Mouse (Mus musculus) MEL (cell line): ENCODE measurements around the gene Mterf1a. TPM values are rescaled to one million over a fixed set of nuclear protein-coding genes. Genes with fewer than 3 reads are reported as not detected.
A peak's percentile ranks its signal among the peaks of the same experiment; 100 is the strongest.
"Not testable (repeated sequence)": the region's sequence is repeated elsewhere in the genome, so short reads cannot be mapped to it uniquely, and the experiment has no call there.

Experiments used
- DNase-seq: peaks from one replicate; pipeline ENCODE4 v3.0.0; 2011; ENCODE audit warnings: low read depth, low spot score
- H3K27ac ChIP-seq: 2 replicates; pipeline ENCODE4 v1.5.1; 2012; ENCODE audit warnings: low read depth, mild to moderate bottlenecking, control low read depth, low read length, moderate library complexity; ENCODE audit not compliant: control insufficient read depth
- H3K27me3 ChIP-seq, 2 experiments: fragments of 150-350 bp in 1 of 2; sonication (generic) in 1 of 2; 2 replicates each; pipeline ENCODE4 v1.6.1; 2012; ENCODE audit warnings: low read length in 2 of 2, mild to moderate bottlenecking in 2 of 2, improper control_type of control experiment in 1 of 2, moderate library complexity in 1 of 2; ENCODE audit not compliant: insufficient read depth in 2 of 2, control insufficient read depth in 1 of 2
- H3K36me3 ChIP-seq, 2 experiments: 2 replicates each; pipeline ENCODE4 v1.6.1; 2012 to 2014; ENCODE audit warnings: low read length in 2 of 2, improper control_type of control experiment in 1 of 2, inconsistent platforms in 1 of 2, mild to moderate bottlenecking in 1 of 2; ENCODE audit not compliant: insufficient read depth in 2 of 2, control insufficient read depth in 1 of 2
- H3K4me1 ChIP-seq, 2 experiments: fragments of 150-350 bp in 1 of 2; sonication (generic) in 1 of 2; 2 replicates each; pipeline ENCODE4 v1.6.1; 2012; ENCODE audit warnings: low read length in 2 of 2, improper control_type of control experiment in 1 of 2, mild to moderate bottlenecking in 1 of 2; ENCODE audit not compliant: insufficient read depth in 2 of 2, control insufficient read depth in 1 of 2
- H3K4me3 ChIP-seq, 2 experiments: fragments of 150-350 bp in 1 of 2; sonication (generic) in 1 of 2; 2 replicates each; pipeline ENCODE4 v1.5.1; 2012; ENCODE audit warnings: low read depth in 2 of 2, low read length in 2 of 2, mild to moderate bottlenecking in 2 of 2, moderate library complexity in 2 of 2, control low read depth in 1 of 2, improper control_type of control experiment in 1 of 2; ENCODE audit not compliant: control insufficient read depth in 1 of 2, insufficient read depth in 1 of 2
- H3K79me2 ChIP-seq: 2 replicates; pipeline ENCODE4 v1.6.1; 2012; ENCODE audit warnings: mild to moderate bottlenecking, low read length, moderate library complexity; ENCODE audit not compliant: control insufficient read depth, poor library complexity, insufficient read depth
- H3K9ac ChIP-seq: 2 replicates; pipeline ENCODE4 v1.6.1; 2012; ENCODE audit warnings: low read depth, mild to moderate bottlenecking, control low read depth, low read length, moderate library complexity; ENCODE audit not compliant: control insufficient read depth, poor library complexity, severe bottlenecking
- H3K9me3 ChIP-seq: fragments of 150-350 bp; sonication (generic); replicated peaks from 2 replicates; pipeline ENCODE4 v1.6.1; 2012; ENCODE audit warnings: mild to moderate bottlenecking, low read length, improper control_type of control experiment, moderate library complexity; ENCODE audit not compliant: insufficient read depth
- CHD2 ChIP-seq: IDR thresholded peaks from 2 replicates; pipeline ENCODE4 v1.6.1; 2011; ENCODE audit warnings: low read length, improper control_type of control experiment
- CTCF ChIP-seq, 3 experiments: IDR thresholded peaks in 2 of 3; conservative IDR thresholded peaks in 1 of 3; 2 replicates each; pipeline ENCODE4 v1.5.1; 2011 to 2012; ENCODE audit warnings: low read length in 3 of 3, low read depth in 2 of 3, mild to moderate bottlenecking in 2 of 3, improper control_type of control experiment in 1 of 3, inconsistent platforms in 1 of 3, mixed read lengths in 1 of 3, moderate library complexity in 1 of 3; ENCODE audit not compliant: control insufficient read depth in 1 of 3, insufficient read depth in 1 of 3, poor library complexity in 1 of 3, severe bottlenecking in 1 of 3
- ELF1 ChIP-seq: IDR thresholded peaks from 2 replicates; pipeline ENCODE4 v1.6.1; 2014; ENCODE audit warnings: low read depth, mild to moderate bottlenecking, inconsistent platforms, low read length, improper control_type of control experiment, moderate library complexity
- GABPA ChIP-seq: IDR thresholded peaks from 2 replicates; pipeline ENCODE4 v1.6.1; 2012; ENCODE audit warnings: low read depth, mild to moderate bottlenecking, inconsistent platforms, low read length, improper control_type of control experiment, moderate library complexity
- GATA1 ChIP-seq: IDR thresholded peaks from 2 replicates; pipeline ENCODE4 v1.6.1; 2011; ENCODE audit warnings: low read depth, low read length, improper control_type of control experiment
- KAT2A ChIP-seq: conservative IDR thresholded peaks from 2 replicates; pipeline ENCODE4 v1.6.1; 2012; ENCODE audit warnings: low read depth, low read length, improper control_type of control experiment, inconsistent platforms
- MEF2A ChIP-seq: IDR thresholded peaks from 2 replicates; pipeline ENCODE4 v1.6.1; 2014; ENCODE audit warnings: low read depth, mild to moderate bottlenecking, inconsistent platforms, low read length, improper control_type of control experiment; ENCODE audit not compliant: poor library complexity, insufficient replicate concordance, severe bottlenecking; ENCODE audit errors: extremely low read depth
- MYB ChIP-seq: IDR thresholded peaks from 2 replicates; pipeline ENCODE4 v1.6.1; 2011; ENCODE audit warnings: mild to moderate bottlenecking, low read depth, low read length, improper control_type of control experiment
- NRF1 ChIP-seq: IDR thresholded peaks from 2 replicates; pipeline ENCODE4 v1.6.1; 2014; ENCODE audit warnings: low read depth, mild to moderate bottlenecking, inconsistent platforms, low read length, improper control_type of control experiment, moderate library complexity; ENCODE audit not compliant: poor library complexity, insufficient read depth, severe bottlenecking
- POLR2A ChIP-seq, 2 experiments: IDR thresholded peaks; 2 replicates each; pipeline ENCODE4 v1.6.1; 2011 to 2012; ENCODE audit warnings: low read length in 2 of 2, mild to moderate bottlenecking in 2 of 2, control low read depth in 1 of 2, improper control_type of control experiment in 1 of 2, low read depth in 1 of 2, moderate library complexity in 1 of 2; ENCODE audit not compliant: control insufficient read depth in 1 of 2, insufficient read depth in 1 of 2, poor library complexity in 1 of 2
- POLR2AphosphoS5 ChIP-seq: IDR thresholded peaks from 2 replicates; pipeline ENCODE4 v1.6.1; 2012; ENCODE audit warnings: low read depth, borderline replicate concordance, mild to moderate bottlenecking, inconsistent platforms, low read length, moderate library complexity, mixed read lengths
- SIN3A ChIP-seq: IDR thresholded peaks from 2 replicates; pipeline ENCODE4 v1.6.1; 2012; ENCODE audit warnings: low read length, improper control_type of control experiment, inconsistent platforms
- SMC3 ChIP-seq: IDR thresholded peaks from 2 replicates; pipeline ENCODE4 v1.6.1; 2011; ENCODE audit warnings: low read depth, low read length, improper control_type of control experiment
- TAL1 ChIP-seq: IDR thresholded peaks from 2 replicates; pipeline ENCODE4 v1.6.1; 2012; ENCODE audit warnings: mild to moderate bottlenecking, inconsistent platforms, low read length, moderate library complexity, mixed read lengths
- TCF12 ChIP-seq: IDR thresholded peaks from 2 replicates; pipeline ENCODE4 v1.6.1; 2014; ENCODE audit warnings: low read depth, mild to moderate bottlenecking, inconsistent platforms, low read length, improper control_type of control experiment, moderate library complexity
- ZC3H11A ChIP-seq: IDR thresholded peaks from 2 replicates; pipeline ENCODE4 v1.6.1; 2012; ENCODE audit warnings: low read depth, mild to moderate bottlenecking, inconsistent platforms, low read length, improper control_type of control experiment
- ZKSCAN1 ChIP-seq: IDR thresholded peaks from 2 replicates; pipeline ENCODE4 v1.6.1; 2012; ENCODE audit warnings: low read depth, mild to moderate bottlenecking, inconsistent platforms, low read length, improper control_type of control experiment, moderate library complexity
- polyA plus RNA-seq, 2 experiments: library from polyadenylated mRNA; stranded (reverse) in 1 of 2; unstranded in 1 of 2; fragments of >175 nt in 1 of 2; fragments of >200 nt in 1 of 2; gene quantifications; 2 replicates each; pipeline versions ENCODE4 v1.2.1 to v1.2.4; 2012; ENCODE audit warnings: low replicate concordance in 2 of 2, low read depth in 1 of 2; ENCODE audit not compliant: insufficient read length in 2 of 2, insufficient read depth in 1 of 2, missing spikeins in 1 of 2
- total RNA-seq: library from RNA; depleted of rRNA; stranded (reverse); fragments of 300-350 nt; gene quantifications from 2 replicates; pipeline ENCODE4 v1.2.3, GENCODE M21; 2012; rRNA removed

The Mterf1a gene
- total RNA-seq (5.4 and 5.5 TPM in 2 replicates), polyA plus RNA-seq (1 to 10 TPM in 1 of 2 experiments, not detected in 1; 4.2 TPM)

- not testable (repeated sequence) for H3K36me3 ChIP-seq, H3K9me3 ChIP-seq, H3K27me3 ChIP-seq, H3K79me2 ChIP-seq, H3K4me1 ChIP-seq
- peak; percentile 65 for DNase-seq
- Histone ChIP-seq H3K4me3 (peak within 1 kb of the TSS; percentile 82 to 86), H3K9ac (peak within 1 kb of the TSS; percentile 69), H3K27ac (peak within 1 kb of the TSS; percentile 25)
- TF ChIP-seq SMC3 (0 out of 2 replicates have a peak, but pooled peaks have one; percentile 13), SIN3A (0 out of 2 replicates have a peak, but pooled peaks have one; percentile 9), CTCF (IDR thresholded peaks at IDR 0.05 in 2 of 3, conservative IDR thresholded peaks at IDR 0.05 in 1 of 3; ENCODE audit: control insufficient read depth in 1 of 3, insufficient read depth in 1 of 3, low read depth in 2 of 3, low read length in 3 of 3, poor library complexity in 1 of 3, severe bottlenecking in 1 of 3) (peak in 1 of 3 experiments; percentile 23; a peak in 2 of 6 replicates), ZC3H11A (0 out of 2 replicates have a peak, but pooled peaks have one; percentile 32)
These were observed at the start of gene Mterf1a for GRCm38 (mm10) chr5:3893459-3894293. TSS of gene Mterf1a (minus strand) at chr5:3893933.

GRCm38 (mm10) chr5:3943169-3943568 lies 49.4 kb upstream of the Mterf1a start:
- H3K36me3 ChIP-seq, H3K9ac ChIP-seq, H3K27ac ChIP-seq, DNase-seq, H3K27me3 ChIP-seq, H3K9me3 ChIP-seq, H3K79me2 ChIP-seq, H3K4me3 ChIP-seq, H3K4me1 ChIP-seq: not testable (repeated sequence)

DNA sequence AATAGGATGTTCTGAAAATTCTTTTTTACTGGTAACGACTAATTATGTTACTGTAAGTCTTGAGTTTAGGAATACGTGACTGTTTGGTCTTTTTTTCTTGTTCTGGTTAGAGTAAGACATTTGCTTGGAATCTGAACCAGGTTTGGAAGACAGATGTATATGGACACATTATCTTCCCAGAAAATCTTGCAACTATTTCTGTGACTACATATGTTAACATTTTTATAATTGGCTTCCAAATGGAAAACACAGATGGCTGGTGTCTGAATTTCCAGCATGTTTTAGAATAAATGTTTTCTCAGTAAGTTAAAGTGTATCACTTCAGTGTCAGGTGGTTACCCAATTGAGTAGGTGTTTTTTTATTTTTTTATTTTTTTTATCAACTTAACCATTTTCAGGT lies 47.5 kb upstream of the Mterf1a start:
- Histone ChIP-seq H3K79me2 (no peaks in the 10 kb centered on the region; the same call in 1 of the 2 replicates), H3K36me3 (no peaks in the 10 kb centered on the region; a peak in 1 of 4 replicates), H3K27ac (no peak overlapping the region), H3K9me3 (no peaks in the 10 kb centered on the region), H3K4me1 (no peaks in the 10 kb centered on the region), H3K27me3 (no peaks in the 10 kb centered on the region), H3K4me3 (no peak overlapping the region), H3K9ac (no peak overlapping the region)
- no peak for DNase-seq
- no peak for TF ChIP-seq GATA1
- TF ChIP-seq GABPA: no peak
- TF ChIP-seq ELF1: no peak
- no peak for TF ChIP-seq CHD2
- no peak for TF ChIP-seq POLR2AphosphoS5
- TF ChIP-seq ZKSCAN1: no peak
- no peak for TF ChIP-seq TCF12
- no peak for TF ChIP-seq TAL1
- no peak for TF ChIP-seq NRF1
- TF ChIP-seq KAT2A: no peak
- TF ChIP-seq MEF2A: no peak
- TF ChIP-seq MYB: no peak
- no peak for TF ChIP-seq POLR2A (IDR thresholded peaks at IDR 0.05; ENCODE audit: control insufficient read depth in 1 of 2, insufficient read depth in 1 of 2, low read depth in 1 of 2, low read length in 2 of 2, poor library complexity in 1 of 2)
